Mouse (Mus musculus) kidney, postnatal 14 days (tissue): Measurements from ENCODE around the gene Xrra1.
"Not testable (repeated sequence)": the region's sequence is repeated elsewhere in the genome, so short reads cannot be mapped to it uniquely, and the experiment has no call there.

Experiments
- DNase-seq: peaks from one replicate; pipeline ENCODE4 v3.0.0; 2022; ENCODE audit warnings: mixed read lengths

Xrra1 gene

GRCm38 (mm10) chr7:99902918-99903665 is 44.2 kb downstream of the Xrra1 start:
- no peak for DNase-seq

GRCm38 (mm10) chr7:99904421-99905005 is 45.6 kb downstream of the Xrra1 start:
- no peak for DNase-seq

- DNase-seq, result no peak
Measured at GRCm38 (mm10) chr7:99906346-99906745, 47.4 kb downstream of the Xrra1 start.

- DNase-seq, result no peak
Measured at GRCm38 (mm10) chr7:99907463-99907862, 48.5 kb downstream of the Xrra1 start.

- DNase-seq, result no peak
Measured at GRCm38 (mm10) chr7:99911038-99911437, 52.1 kb downstream of the Xrra1 start.

- no peak for DNase-seq
Measured at GRCm38 (mm10) chr7:99914316-99914715, 55.4 kb downstream of the Xrra1 start.

- no peak for DNase-seq
Measured at GRCm38 (mm10) chr7:99915511-99915910, 56.6 kb downstream of the Xrra1 start.

- peak; percentile 47 for DNase-seq
Measured at GRCm38 (mm10) chr7:99916741-99917319, 57.9 kb downstream of the Xrra1 start.

GRCm38 (mm10) chr7:99917320-99917844 is 58.5 kb downstream of the Xrra1 start:
- peak; percentile 39 for DNase-seq

- no peak for DNase-seq
Measured at GRCm38 (mm10) chr7:99919164-99919563, 60.2 kb downstream of the Xrra1 start.

GRCm38 (mm10) chr7:99919971-99920370 is 61.1 kb downstream of the Xrra1 start:
- DNase-seq, result no peak

GRCm38 (mm10) chr7:99920416-99920815 is 61.5 kb downstream of the Xrra1 start:
- no peak for DNase-seq

GRCm38 (mm10) chr7:99926916-99927714 is 68.2 kb downstream of the Xrra1 start:
- peak; percentile 78 for DNase-seq

- DNase-seq, result peak; percentile 42
Measured at GRCm38 (mm10) chr7:99935758-99936157, 76.8 kb downstream of the Xrra1 start.

GRCm38 (mm10) chr7:99940669-99941068 is 81.8 kb downstream of the Xrra1 start:
- DNase-seq, result no peak

- DNase-seq, result no peak
Measured at GRCm38 (mm10) chr7:99944520-99944919, 85.6 kb downstream of the Xrra1 start.

GRCm38 (mm10) chr7:99945012-99945411 is 86.1 kb downstream of the Xrra1 start:
- DNase-seq, result not testable (repeated sequence)

GRCm38 (mm10) chr7:99945939-99946338 is 87.0 kb downstream of the Xrra1 start:
- DNase-seq, result no peak

- DNase-seq, result no peak
Measured at GRCm38 (mm10) chr7:99946356-99946755, 87.4 kb downstream of the Xrra1 start.

GRCm38 (mm10) chr7:99947329-99947728 is 88.4 kb downstream of the Xrra1 start:
- no peak for DNase-seq

- DNase-seq, result no peak
Measured at GRCm38 (mm10) chr7:99953442-99954098, 94.7 kb downstream of the Xrra1 start.

GRCm38 (mm10) chr7:99954212-99954611 is 95.3 kb downstream of the Xrra1 start:
- no peak for DNase-seq

- DNase-seq, result no peak
Measured at GRCm38 (mm10) chr7:99956095-99956494, 97.2 kb downstream of the Xrra1 start.
